Mouse (Mus musculus) CD4-positive helper T cell, adult 2 months (primary cell): Measurements from ENCODE around the gene Uggt1.

Experiments used
- DNase-seq: peaks from one replicate; pipeline ENCODE4 v3.0.0-alpha.2; 2012; ENCODE audit warnings: low read depth, missing footprints, low spot score

Uggt1 gene

DNA sequence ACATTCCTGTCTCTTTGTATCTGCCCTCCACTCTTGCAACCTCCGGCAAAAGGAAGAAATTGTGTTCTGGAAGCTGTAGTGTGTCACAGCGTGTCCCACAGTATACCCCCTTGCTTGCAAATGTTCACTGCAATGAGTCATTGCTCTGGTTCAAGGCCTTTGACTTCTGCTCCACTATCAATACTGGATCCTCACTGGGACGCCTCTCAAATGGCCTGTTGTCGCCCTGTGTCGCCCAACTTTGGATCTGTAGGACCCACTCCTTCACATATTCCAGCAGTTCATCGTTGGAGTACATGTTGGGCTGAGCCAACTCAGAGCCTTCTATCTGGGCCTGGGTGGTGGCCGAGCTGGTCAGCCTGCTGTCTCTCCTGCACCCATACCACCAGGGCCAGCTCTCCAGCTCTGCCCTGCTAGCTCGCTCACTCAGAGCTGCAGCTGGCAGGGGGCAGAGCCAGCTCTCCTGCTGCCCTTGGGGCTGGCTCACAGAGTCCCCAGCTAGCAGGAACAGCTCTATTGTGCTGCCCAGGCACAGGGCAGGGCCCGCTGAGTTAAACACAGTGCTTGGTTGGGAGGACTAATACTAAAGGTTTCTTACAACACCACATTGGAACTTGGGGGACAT lies 126.3 kb downstream of the Uggt1 start:
- DNase-seq, result no peak

DNA sequence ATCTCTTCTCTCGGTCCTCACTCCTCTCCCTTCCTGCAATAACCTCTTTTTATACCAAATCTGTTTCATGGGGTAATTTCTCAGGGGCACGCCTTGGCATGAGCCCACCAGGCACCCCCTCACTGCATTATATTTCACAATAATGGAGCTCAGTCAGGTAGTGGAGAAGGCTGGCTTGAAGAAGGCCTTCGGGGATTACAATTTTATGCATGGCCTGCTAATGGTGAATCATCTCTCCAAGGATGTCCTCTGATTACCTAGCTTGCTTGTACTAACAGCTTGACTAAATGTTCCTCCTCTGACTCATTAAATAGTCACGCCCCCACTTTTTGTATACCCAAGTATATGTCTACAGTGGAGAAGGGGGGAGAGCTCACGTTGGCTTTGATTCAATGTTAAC lies 128.0 kb downstream of the Uggt1 start:
- no peak for DNase-seq

DNA sequence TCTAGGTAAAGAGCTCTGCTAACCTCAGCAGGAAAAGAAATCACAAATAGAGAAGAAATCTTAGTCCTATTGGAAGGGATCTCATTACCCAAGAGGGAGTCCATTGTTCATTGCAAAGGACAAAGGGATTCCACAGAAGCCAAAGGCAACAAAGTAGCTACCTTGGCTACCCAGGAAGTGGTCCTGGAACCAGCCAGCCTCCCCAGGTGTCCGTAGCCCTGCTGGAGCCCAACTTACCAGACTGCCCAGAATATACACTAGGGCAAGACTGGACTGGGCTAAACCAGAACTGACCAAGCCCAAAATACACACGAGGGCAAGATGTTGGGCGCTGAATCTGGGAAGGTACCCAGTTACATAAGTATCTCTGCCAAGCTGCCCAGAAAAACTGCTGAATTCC lies 129.7 kb downstream of the Uggt1 start:
- no peak for DNase-seq

DNA sequence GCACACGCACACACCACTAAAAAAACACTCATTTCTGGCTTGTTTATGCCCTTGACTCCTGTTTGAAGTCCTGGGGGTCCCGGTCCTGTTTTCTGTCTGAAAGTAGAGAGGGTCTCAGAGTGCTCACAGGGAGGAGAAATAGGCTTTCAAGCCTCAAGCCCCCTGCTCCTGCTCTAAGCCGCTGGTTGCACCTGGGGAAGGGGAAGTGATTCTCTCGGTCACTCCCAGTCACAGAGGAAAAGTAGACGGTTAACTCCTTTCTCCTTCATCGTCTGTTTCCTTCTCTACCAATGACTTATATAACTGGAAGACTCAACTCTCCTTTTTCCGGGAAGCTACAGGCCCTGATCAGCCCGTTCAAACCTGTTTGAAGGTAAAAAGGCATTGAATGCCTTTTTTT lies 130.8 kb downstream of the Uggt1 start:
- DNase-seq, result no peak

DNA sequence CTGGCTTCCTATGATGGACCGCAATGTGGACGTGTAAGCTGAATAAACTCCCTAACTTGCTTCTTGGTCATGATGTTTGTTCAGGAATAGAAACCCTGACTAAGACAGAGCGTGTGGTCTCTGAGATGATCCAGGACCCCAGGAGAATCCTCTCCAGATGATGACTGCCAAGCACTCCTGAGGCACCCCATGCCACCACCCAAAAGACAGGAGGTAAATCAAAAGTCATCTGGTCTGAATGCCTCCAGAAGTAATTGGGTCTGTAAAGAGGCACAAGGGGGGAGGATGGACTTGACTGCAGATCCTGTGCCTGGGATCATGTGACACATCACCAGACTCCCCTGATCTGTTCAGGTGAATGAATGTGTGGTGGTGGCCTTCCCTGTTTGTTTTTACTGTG lies 131.9 kb downstream of the Uggt1 start:
- DNase-seq, result no peak

DNA sequence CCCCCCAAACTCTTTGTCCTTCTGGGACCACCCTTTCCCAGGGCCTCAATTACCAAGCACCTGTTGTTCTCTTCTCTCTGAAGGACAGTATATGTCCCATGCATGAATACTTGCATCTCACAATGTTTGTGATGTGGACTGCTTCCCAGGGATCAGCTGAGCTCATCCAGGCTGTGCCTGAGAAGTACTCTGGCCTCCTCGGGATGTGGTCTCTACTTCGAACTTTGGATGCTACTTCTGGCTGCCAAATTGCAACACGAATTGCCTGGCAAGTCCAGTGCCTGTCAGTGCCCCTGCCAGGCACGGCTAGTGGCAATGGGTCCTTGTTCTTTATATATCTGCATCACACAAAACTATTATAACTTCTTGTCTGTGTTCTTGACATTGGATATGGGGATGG lies 134.5 kb downstream of the Uggt1 start:
- DNase-seq, result no peak

DNA sequence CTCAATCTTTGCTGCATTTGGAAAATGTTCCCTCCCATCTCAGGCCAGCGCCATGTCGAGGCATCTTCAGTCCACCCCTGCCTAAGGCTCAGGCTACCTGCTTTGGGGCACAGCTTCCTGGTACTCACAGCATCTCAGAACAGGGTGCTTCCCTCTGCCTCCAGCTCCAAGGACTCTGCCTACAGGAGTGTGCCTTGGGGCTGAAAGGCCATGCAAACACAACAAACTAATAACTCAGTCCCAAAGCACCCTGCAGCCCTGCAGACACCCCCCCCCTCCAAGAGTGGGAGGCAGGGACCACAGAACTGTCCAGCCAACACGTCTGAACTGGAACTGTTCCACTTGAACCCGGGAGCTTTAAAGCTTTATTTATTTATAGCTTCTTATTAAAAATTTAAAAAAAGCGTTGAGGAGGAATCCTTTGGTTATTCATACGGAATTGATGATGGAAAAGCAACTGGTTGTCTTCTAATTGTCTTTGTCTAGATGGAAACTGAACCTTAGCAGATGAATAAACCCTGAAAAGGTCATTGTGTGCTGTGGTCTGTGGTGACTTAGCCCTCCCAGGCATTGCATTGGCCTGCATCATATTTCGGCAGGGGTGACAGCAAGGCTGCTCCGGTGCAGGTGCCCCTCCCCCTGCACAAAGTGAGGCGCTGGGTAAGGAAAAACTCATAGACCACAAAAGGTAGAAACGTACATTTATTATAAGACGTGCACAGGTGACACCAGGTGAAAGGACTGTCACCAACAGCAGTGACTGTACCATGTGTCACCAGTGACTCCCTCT lies 138.4 kb downstream of the Uggt1 start:
- DNase-seq, result no peak

DNA sequence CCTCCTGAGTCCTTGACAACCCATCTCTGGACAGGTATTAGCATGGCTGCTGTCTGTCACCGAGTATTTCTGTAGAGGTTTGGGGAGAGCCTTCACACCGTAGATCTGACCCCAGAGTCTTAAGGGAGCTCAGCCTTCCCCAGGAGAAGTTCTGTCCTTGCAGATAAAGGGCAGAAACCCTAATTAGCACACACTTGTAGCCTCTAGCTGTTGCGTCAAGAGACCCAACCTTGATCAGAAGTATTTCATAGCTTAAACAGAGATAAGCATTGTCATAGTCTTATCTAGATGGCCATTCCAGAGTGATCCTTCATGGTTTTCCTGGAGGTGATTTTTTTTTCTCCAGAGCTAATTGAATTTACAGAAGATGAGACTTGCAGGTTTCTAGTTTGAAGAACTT lies 144.1 kb downstream of the Uggt1 start:
- no peak for DNase-seq

DNA sequence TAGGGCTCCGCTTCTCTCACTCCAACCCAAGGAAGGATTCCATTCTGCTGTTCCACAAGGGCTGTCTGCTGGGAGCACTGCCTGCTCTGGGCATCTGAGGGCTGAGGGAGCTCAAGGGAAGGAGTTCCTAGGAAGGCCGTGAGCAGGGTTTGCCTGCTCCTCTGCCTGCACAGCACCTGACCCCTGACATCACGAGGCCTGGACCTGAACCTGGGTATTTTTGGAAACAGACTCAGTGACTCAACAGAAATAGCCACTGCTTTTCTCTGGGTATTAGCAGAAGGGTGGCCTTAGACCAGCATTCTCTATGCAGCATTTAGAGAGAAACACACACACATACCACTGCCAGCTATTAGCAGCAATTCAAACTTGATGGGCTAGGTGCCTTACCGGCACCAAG lies 146.1 kb downstream of the Uggt1 start:
- no peak for DNase-seq

DNA sequence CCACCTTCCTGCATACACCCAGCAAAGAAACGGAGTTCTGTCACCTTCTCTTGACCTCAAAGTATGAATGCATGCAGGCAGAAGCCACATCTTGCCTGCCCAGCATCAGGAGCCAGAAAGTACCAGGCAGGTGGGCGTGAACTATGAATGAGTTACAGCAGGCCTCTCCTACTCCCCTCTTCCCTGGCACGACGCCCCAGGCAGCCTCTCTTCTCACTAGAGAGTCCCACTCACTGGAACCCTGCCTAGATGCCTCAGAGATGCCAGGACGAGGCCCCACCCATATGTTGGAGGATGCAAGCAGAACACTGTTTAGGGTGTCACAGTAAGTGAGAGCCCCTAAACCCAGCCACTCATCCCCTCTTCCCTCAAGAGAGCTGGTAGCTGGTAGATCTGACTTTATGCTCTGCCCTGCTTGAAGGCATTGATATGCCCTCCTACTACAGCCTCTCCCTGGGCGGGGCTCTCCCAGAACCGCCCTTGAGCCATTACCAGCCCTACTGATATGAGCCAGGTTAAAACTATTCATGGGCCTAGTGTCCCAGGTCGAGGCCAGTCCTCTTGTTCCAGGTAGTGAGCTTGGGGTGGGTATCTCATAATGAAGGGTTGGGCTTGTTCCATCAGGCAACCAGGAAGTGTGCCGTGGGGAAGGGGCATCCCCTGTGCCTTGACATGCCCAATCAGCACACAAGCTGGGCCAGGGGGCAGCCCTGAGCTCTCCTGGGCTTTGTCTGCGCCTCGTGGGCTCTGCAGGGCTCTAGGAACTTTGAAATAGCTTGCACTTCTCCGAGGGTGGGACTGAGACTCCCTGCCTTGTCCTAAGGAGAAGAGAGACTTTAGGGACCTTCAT lies 148.9 kb downstream of the Uggt1 start:
- DNase-seq, result no peak

DNA sequence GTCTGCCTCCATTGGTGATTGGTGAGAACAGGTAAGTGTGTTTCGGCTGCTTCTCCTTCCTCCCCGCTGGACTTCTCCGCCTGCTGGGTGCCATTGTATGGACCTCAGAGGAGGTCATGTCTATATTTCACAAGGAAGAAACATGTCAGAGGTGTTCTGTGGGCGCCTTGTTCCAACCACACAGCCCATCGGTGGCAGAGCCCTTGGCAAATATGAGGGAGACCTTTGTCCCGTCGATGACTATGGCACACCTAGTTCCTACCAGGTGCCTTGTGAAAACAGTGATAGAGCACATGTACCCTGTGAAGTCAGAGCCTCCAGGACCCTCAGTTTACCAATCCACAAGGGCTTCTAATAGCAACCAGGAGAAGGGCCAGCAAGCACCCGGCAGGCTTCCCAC lies 150.8 kb downstream of the Uggt1 start:
- no peak for DNase-seq

DNA sequence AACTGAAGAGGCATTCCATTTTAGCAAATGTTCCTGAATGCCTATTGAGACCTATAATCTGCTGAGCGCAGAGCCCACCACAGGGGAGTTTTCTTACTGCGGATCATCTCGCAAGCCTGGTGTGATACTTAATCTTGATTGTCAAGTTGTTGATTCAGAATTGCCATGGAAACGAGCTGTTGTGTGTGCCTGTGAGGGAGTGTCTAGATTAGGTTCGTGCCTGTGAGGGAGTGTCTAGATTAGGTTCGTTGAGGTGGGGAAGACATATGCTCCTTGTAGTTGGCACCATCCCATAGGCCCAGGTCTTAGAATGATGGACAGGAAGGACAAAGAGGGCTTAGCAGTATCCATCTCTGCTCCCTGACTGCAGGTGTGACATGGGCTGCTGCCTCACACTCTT lies 153.3 kb downstream of the Uggt1 start:
- no peak for DNase-seq

DNA sequence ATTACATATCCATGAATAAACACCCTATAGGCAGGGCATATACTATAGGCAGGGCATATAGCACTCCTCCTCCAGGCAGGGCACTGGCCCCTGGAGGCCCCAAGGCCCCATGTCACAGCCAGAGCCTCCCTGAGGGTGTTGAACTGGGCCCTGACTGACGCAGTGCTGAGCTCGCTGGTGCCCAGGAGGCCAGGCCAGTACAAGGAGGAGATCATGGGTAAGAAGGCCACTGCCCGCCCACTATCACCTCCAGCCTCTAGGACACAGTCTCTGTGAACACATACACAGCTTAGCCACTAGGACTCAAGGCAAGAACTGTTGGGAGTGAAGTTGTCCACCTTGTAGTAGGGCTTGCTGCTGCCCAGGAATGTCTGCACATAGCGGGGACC lies 153.8 kb downstream of the Uggt1 start:
- no peak for DNase-seq
